Mouse (Mus musculus) liver, embryonic 16.5 days (tissue): Measurements from ENCODE around the gene Zfp653. TPM values are rescaled to one million over a fixed set of nuclear protein-coding genes. Genes with fewer than 3 reads are reported as not detected.

ENCODE experiments used
- ATAC-seq: fragments of 200-750 bp; cut with Nextera tagmentation; 2 replicates; pipeline ENCODE4 v1.8.0; 2017; ENCODE audit warnings: low read depth, mild to moderate bottlenecking, moderate number of reproducible peaks, moderate library complexity
- H3K27ac ChIP-seq: fragments of 300-500 bp; sonication (generic); 2 replicates; pipeline ENCODE4 v1.5.1; 2014; ENCODE audit warnings: mild to moderate bottlenecking, low read length
- H3K27me3 ChIP-seq: fragments of 300-500 bp; sonication (generic); 2 replicates; pipeline ENCODE4 v1.6.1; 2014; ENCODE audit warnings: low read depth, low read length, mixed read lengths; ENCODE audit not compliant: control insufficient read depth, insufficient read depth
- H3K36me3 ChIP-seq: fragments of 300-500 bp; sonication (generic); 2 replicates; pipeline ENCODE4 v1.6.1; 2014; ENCODE audit warnings: mild to moderate bottlenecking; ENCODE audit not compliant: control insufficient read depth, insufficient read depth
- H3K4me1 ChIP-seq: fragments of 300-500 bp; sonication (generic); 2 replicates; pipeline ENCODE4 v1.6.1; 2014; ENCODE audit warnings: low read depth, low read length, mixed read lengths; ENCODE audit not compliant: control insufficient read depth
- H3K4me2 ChIP-seq: fragments of 300-500 bp; sonication (generic); 2 replicates; pipeline ENCODE4 v1.6.1; 2014; ENCODE audit warnings: low read depth, low read length, mixed read lengths
- H3K4me3 ChIP-seq: fragments of 300-500 bp; sonication (generic); 2 replicates; pipeline ENCODE4 v1.5.1; 2014; ENCODE audit warnings: low read depth, mild to moderate bottlenecking, low read length
- H3K9ac ChIP-seq: fragments of 300-500 bp; sonication (generic); 2 replicates; pipeline ENCODE4 v1.6.1; 2014; ENCODE audit warnings: low read depth, low read length
- H3K9me3 ChIP-seq: fragments of 300-500 bp; sonication (generic); replicated peaks from 2 replicates; pipeline ENCODE4 v1.6.1; 2016; ENCODE audit warnings: low read length; ENCODE audit not compliant: control insufficient read depth
- WGBS: fragments of 180-500 bp; shearing (Covaris S2); extraction: QIAGEN DNeasy Blood & Tissue Kit; methylation state at CpG from one replicate; pipeline ENCODE4 v1.1.7; 2014; ENCODE audit not compliant: insufficient replicate concordance; 5-methylcytosine and 5-hydroxymethylcytosine counted together
- polyA plus RNA-seq: library from polyadenylated mRNA; unstranded; fragments of >200 nt; fragmentation: Nextera tagmentation; extraction: Ambion mirVana; gene quantifications from 2 replicates; pipeline ENCODE4 v1.2.1, GENCODE M21; 2015

Zfp653 gene
- polyA plus RNA-seq, 1 experiment from 2014 or later, result 6.2 TPM

GRCm38 (mm10) chr9:22098993-22099696 is 28.0 kb upstream of the Zfp653 start, which contains the start of gene Cnn1:
Gene Cnn1 (plus strand): TSS chr9:22099216.
- no peaks in the 10 kb centered on the region for H3K9me3 ChIP-seq
- no peaks in the 10 kb centered on the region for H3K36me3 ChIP-seq
- no peak within 1 kb of the TSS for H3K9ac ChIP-seq
- peaks cover 33% of the 10 kb centered on the region for H3K27me3 ChIP-seq
- H3K4me3 ChIP-seq, result no peak within 1 kb of the TSS
- no peak within 1 kb of the TSS for H3K27ac ChIP-seq
- WGBS, result 6% methylated on average over 14 of the region's 14 CpGs
- no peak within 1 kb of the TSS for H3K4me2 ChIP-seq
- ATAC-seq, result no peak
- H3K4me1 ChIP-seq, result peaks cover 3% of the 10 kb centered on the region; the same call in 1 of the 2 replicates

GRCm38 (mm10) chr9:22095854-22096307 is 24.7 kb upstream of the Zfp653 start:
- Histone ChIP-seq H3K4me3 (peak overlapping the region; percentile 53), H3K27me3 (peaks cover 27% of the 10 kb centered on the region), H3K9me3 (no peaks in the 10 kb centered on the region), H3K4me1 (peaks cover 3% of the 10 kb centered on the region; the same call in 1 of the 2 replicates), H3K27ac (no peak overlapping the region), H3K4me2 (peak overlapping the region; percentile 75), H3K9ac (peak overlapping the region; percentile 57), H3K36me3 (no peaks in the 10 kb centered on the region)
- ATAC-seq, result peak; percentile 82
- WGBS, result under 1% methylated on average over 24 of the region's 24 CpGs

GRCm38 (mm10) chr9:22092746-22093145 is 21.6 kb upstream of the Zfp653 start:
- Histone ChIP-seq H3K9ac (no peak overlapping the region), H3K27me3 (peaks cover 3% of the 10 kb centered on the region), H3K9me3 (no peaks in the 10 kb centered on the region), H3K4me1 (peaks cover 3% of the 10 kb centered on the region; the same call in 1 of the 2 replicates), H3K36me3 (no peaks in the 10 kb centered on the region), H3K4me3 (no peak overlapping the region), H3K4me2 (no peak overlapping the region), H3K27ac (no peak overlapping the region)
- WGBS, result 71% methylated on average over 6 of the region's 6 CpGs
- no peak for ATAC-seq

- peaks cover 1% of the 10 kb centered on the region for H3K27me3 ChIP-seq
- ATAC-seq, result no peak
Observed at GRCm38 (mm10) chr9:22089986-22090385, 18.8 kb upstream of the Zfp653 start.

GRCm38 (mm10) chr9:22089281-22089680 is 18.1 kb upstream of the Zfp653 start:
- Histone ChIP-seq H3K27me3 (no peaks in the 10 kb centered on the region; the same call in 1 of the 2 replicates), H3K36me3 (no peaks in the 10 kb centered on the region), H3K4me2 (no peak overlapping the region), H3K4me1 (peaks cover 8% of the 10 kb centered on the region), H3K27ac (no peak overlapping the region), H3K9me3 (no peaks in the 10 kb centered on the region), H3K4me3 (no peak overlapping the region), H3K9ac (no peak overlapping the region)
- WGBS, result 95% methylated on average over 7 of the region's 7 CpGs
- ATAC-seq, result no peak

More at GRCm38 (mm10) chr9:22089986-22090385, 18.8 kb upstream of the Zfp653 start:
- Histone ChIP-seq H3K4me2 (no peak overlapping the region), H3K27ac (no peak overlapping the region), H3K9ac (no peak overlapping the region), H3K9me3 (no peaks in the 10 kb centered on the region), H3K4me1 (peaks cover 4% of the 10 kb centered on the region), H3K36me3 (no peaks in the 10 kb centered on the region), H3K4me3 (no peak overlapping the region)
- WGBS, result 75% methylated on average over 7 of the region's 7 CpGs

- 57% methylated on average over 2 of the region's 2 CpGs for WGBS
- Histone ChIP-seq H3K4me3 (no peak overlapping the region), H3K9me3 (no peaks in the 10 kb centered on the region), H3K36me3 (no peaks in the 10 kb centered on the region), H3K4me1 (peaks cover 8% of the 10 kb centered on the region), H3K27ac (no peak overlapping the region), H3K9ac (no peak overlapping the region), H3K4me2 (no peak overlapping the region), H3K27me3 (no peaks in the 10 kb centered on the region)
- ATAC-seq, result no peak
Observed at GRCm38 (mm10) chr9:22087034-22087618, 15.9 kb upstream of the Zfp653 start.

GRCm38 (mm10) chr9:22086012-22086411 is 14.8 kb upstream of the Zfp653 start:
- 93% methylated on average over 6 of the region's 6 CpGs for WGBS
- no peaks in the 10 kb centered on the region for H3K36me3 ChIP-seq
- H3K9ac ChIP-seq, result peak overlapping the region; percentile 77
- H3K4me1 ChIP-seq, result peaks cover 8% of the 10 kb centered on the region
- no peak for ATAC-seq
- H3K4me2 ChIP-seq, result peak overlapping the region; percentile 82
- H3K9me3 ChIP-seq, result no peaks in the 10 kb centered on the region
- H3K27ac ChIP-seq, result no peak overlapping the region
- H3K27me3 ChIP-seq, result no peaks in the 10 kb centered on the region
- H3K4me3 ChIP-seq, result peak overlapping the region; percentile 79

GRCm38 (mm10) chr9:22085022-22085834 is 14.1 kb upstream of the Zfp653 start, which contains the start of gene Ecsit:
Gene Ecsit (minus strand): TSS chr9:22085438.
- Histone ChIP-seq H3K27me3 (no peaks in the 10 kb centered on the region), H3K9ac (peak within 1 kb of the TSS; percentile 77), H3K27ac (peak within 1 kb of the TSS; percentile 34; the same call in 1 of the 2 replicates), H3K9me3 (no peaks in the 10 kb centered on the region), H3K4me1 (peaks cover 8% of the 10 kb centered on the region), H3K4me3 (peak within 1 kb of the TSS; percentile 79), H3K36me3 (no peaks in the 10 kb centered on the region), H3K4me2 (peak within 1 kb of the TSS; percentile 82)
- ATAC-seq, result peak; percentile 99
- WGBS, result under 1% methylated on average over 48 of the region's 48 CpGs
